Mouse (Mus musculus) kidney, adult 18-20 months (tissue): Measurements from ENCODE around the gene Bnip1.

ENCODE experiments used
- DNase-seq: peaks from one replicate; pipeline ENCODE4 v3.0.0; 2021

Gene Bnip1

GRCm38 (mm10) chr17:26840922-26841731, 60.3 kb downstream of the Bnip1 start:
- no peak for DNase-seq

GRCm38 (mm10) chr17:26841981-26842380, 61.1 kb downstream of the Bnip1 start:
- DNase-seq: no peak
